Mouse (Mus musculus) intestine, postnatal 0 days (tissue): ENCODE measurements around the gene Rbl1. TPM values are rescaled to one million over a fixed set of nuclear protein-coding genes. Genes with fewer than 3 reads are reported as not detected.

Experiments used
- ATAC-seq: fragments of 200-750 bp; cut with Nextera tagmentation; 2 replicates; pipeline ENCODE4 v1.8.0; 2017; ENCODE audit warnings: mild to moderate bottlenecking, moderate TSS enrichment, moderate library complexity
- H3K27ac ChIP-seq: fragments of 300-500 bp; sonication (generic); 2 replicates; pipeline ENCODE4 v1.5.1; 2014; ENCODE audit warnings: mild to moderate bottlenecking, low read depth, low read length, moderate library complexity
- H3K27me3 ChIP-seq: fragments of 300-500 bp; sonication (generic); replicated peaks from 2 replicates; pipeline ENCODE4 v1.6.1; 2014; ENCODE audit warnings: low read length, mixed read lengths; ENCODE audit not compliant: control insufficient read depth, insufficient read depth
- H3K36me3 ChIP-seq: fragments of 300-500 bp; sonication (generic); 2 replicates; pipeline ENCODE4 v1.6.1; 2014; ENCODE audit warnings: mild to moderate bottlenecking, moderate library complexity; ENCODE audit not compliant: control insufficient read depth, insufficient read depth
- H3K4me1 ChIP-seq: fragments of 300-500 bp; sonication (generic); replicated peaks from 2 replicates; pipeline ENCODE4 v1.6.1; 2014; ENCODE audit warnings: antibody characterized with exemption, low read length, mixed read lengths; ENCODE audit not compliant: control insufficient read depth, insufficient read depth
- H3K4me2 ChIP-seq: fragments of 300-500 bp; sonication (generic); replicated peaks from 2 replicates; pipeline ENCODE4 v1.6.1; 2014; ENCODE audit warnings: low read depth, mild to moderate bottlenecking, moderate library complexity
- H3K4me3 ChIP-seq: fragments of 300-500 bp; sonication (generic); 2 replicates; pipeline ENCODE4 v1.5.1; 2014; ENCODE audit warnings: low read depth, low read length
- H3K9ac ChIP-seq: fragments of 300-500 bp; sonication (generic); 2 replicates; pipeline ENCODE4 v1.6.1; 2014; ENCODE audit warnings: mild to moderate bottlenecking, low read depth, low read length
- H3K9me3 ChIP-seq: fragments of 300-500 bp; sonication (generic); 2 replicates; pipeline ENCODE4 v1.6.1; 2016; ENCODE audit warnings: mixed run types; ENCODE audit not compliant: control insufficient read depth
- CTCF ChIP-seq: sonication (generic); IDR thresholded peaks from 2 replicates; pipeline ENCODE4 v1.5.1; 2016; ENCODE audit warnings: low read depth, mild to moderate bottlenecking, control low read depth, antibody characterized with exemption, moderate library complexity
- WGBS: fragments of 180-500 bp; shearing (Covaris S2); extraction: QIAGEN DNeasy Blood & Tissue Kit; methylation state at CpG from one replicate; pipeline ENCODE4 v1.1.7; 2014; 5-methylcytosine and 5-hydroxymethylcytosine counted together
- polyA plus RNA-seq: library from polyadenylated mRNA; unstranded; fragments of >200 nt; fragmentation: Nextera tagmentation; extraction: Ambion mirVana; gene quantifications from 2 replicates; pipeline ENCODE4 v1.2.1, GENCODE M21; 2015

Gene Rbl1
- polyA plus RNA-seq, 1 experiment from 2014 or later, result 9.3 TPM

DNA sequence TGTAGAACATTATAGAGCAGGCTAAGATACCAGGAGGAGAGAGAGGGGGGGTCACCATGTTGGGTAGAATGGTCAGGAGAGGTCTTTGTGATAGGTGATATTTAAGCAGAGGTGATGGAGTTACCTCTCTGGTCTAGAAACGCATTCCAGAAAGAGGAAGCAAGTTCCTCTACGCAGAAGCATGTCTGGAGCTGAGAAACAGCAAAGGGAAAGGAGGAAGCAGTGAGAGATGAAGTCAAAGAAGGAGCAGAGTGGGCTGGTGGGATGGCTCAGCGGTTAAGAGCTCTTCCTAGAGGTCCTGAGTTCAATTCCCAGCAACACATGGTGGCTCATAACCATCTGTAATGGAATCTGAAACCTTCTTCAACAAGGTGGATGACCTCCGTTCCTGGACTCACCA lies 62.4 kb downstream of the Rbl1 start:
- Histone ChIP-seq H3K9me3 (no peaks in the 10 kb centered on the region), H3K27me3 (no peaks in the 10 kb centered on the region), H3K27ac (no peak overlapping the region), H3K36me3 (no peaks in the 10 kb centered on the region; the same call in 1 of the 2 replicates), H3K4me2 (no peak overlapping the region), H3K4me1 (no peaks in the 10 kb centered on the region), H3K4me3 (no peak overlapping the region), H3K9ac (no peak overlapping the region)
- no peak for ATAC-seq
- 82% methylated on average over 4 of the region's 4 CpGs for WGBS
- no peak for TF ChIP-seq CTCF

DNA sequence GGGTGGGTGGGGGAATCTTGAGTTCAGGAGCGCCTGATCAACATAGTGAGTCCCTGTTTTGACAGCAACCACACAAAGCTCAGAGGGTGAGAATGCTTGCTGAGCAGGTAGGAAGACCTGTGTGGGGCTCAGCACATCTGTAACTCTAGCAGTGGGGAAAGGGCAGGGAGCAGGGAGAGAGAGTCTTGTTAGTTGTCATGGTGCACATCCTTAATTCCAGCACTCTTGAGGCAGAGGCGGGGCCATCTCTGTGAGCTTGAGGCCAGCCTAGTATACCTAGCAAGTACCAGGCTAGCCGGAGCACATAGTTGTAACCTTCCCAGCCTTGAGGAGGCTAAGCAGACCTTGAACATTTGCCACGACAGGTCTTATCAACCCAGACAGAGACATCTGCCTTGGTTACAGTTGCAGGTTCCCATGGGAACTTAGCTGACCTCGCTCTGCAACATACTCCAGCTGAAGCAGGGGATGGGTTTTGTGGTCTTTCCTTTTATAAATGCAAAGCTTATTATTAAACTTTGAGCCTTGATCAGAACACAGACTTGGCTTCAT lies 65.0 kb downstream of the Rbl1 start:
- Histone ChIP-seq H3K27ac (no peak overlapping the region), H3K4me1 (0 out of 2 replicates have a peak, but pooled peaks cover 4% of the 10 kb centered on the region), H3K27me3 (no peaks in the 10 kb centered on the region), H3K4me3 (no peak overlapping the region), H3K9ac (no peak overlapping the region), H3K4me2 (no peak overlapping the region), H3K9me3 (no peaks in the 10 kb centered on the region), H3K36me3 (no peaks in the 10 kb centered on the region)
- TF ChIP-seq CTCF, result no peak
- 88% methylated on average over 5 of the region's 5 CpGs for WGBS
- ATAC-seq, result no peak

GRCm38 (mm10) chr2:157138808-157139207 lies 65.5 kb downstream of the Rbl1 start:
- no peaks in the 10 kb centered on the region for H3K36me3 ChIP-seq
- H3K4me2 ChIP-seq, result no peak overlapping the region
- H3K4me1 ChIP-seq, result 0 out of 2 replicates have a peak, but pooled peaks cover 4% of the 10 kb centered on the region
- WGBS, result 79% methylated on average over 5 of the region's 5 CpGs
- H3K9ac ChIP-seq, result no peak overlapping the region
- H3K27me3 ChIP-seq, result no peaks in the 10 kb centered on the region
- no peak for ATAC-seq
- no peaks in the 10 kb centered on the region for H3K9me3 ChIP-seq
- no peak for TF ChIP-seq CTCF
- H3K4me3 ChIP-seq, result no peak overlapping the region
- no peak overlapping the region for H3K27ac ChIP-seq

- 0 out of 2 replicates have a peak, but pooled peaks cover 4% of the 10 kb centered on the region for H3K4me1 ChIP-seq
- H3K4me3 ChIP-seq, result no peak overlapping the region
- 86% methylated on average over 9 of the region's 9 CpGs for WGBS
- TF ChIP-seq CTCF, result no peak
- H3K27ac ChIP-seq, result no peak overlapping the region; the same call in 1 of the 2 replicates
- ATAC-seq, result no peak
- no peak overlapping the region for H3K4me2 ChIP-seq
- H3K9ac ChIP-seq, result no peak overlapping the region
- H3K9me3 ChIP-seq, result no peaks in the 10 kb centered on the region
- H3K27me3 ChIP-seq, result no peaks in the 10 kb centered on the region
- H3K36me3 ChIP-seq, result no peaks in the 10 kb centered on the region
Observed at GRCm38 (mm10) chr2:157137959-157138731, 66.2 kb downstream of the Rbl1 start.

DNA sequence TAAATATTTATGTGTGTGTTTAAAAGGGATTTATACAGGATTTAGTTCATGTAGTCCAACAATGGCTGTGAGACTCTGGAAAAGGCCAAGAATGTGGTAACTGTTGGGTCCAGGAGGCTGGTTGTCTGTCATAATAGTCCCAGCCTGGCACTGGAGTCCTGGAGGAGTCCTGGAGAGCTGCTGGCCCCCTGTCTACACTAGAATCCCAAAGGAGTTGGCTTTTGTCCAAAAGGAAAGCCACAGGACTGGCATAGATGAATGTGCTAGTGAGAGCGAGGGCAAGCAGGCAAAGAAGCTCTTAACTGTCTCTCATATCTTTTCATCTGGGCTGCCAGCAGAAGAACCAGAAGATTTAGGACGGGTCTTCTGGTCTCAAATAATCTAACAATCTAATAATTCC lies 67.7 kb downstream of the Rbl1 start:
- Histone ChIP-seq H3K4me3 (no peak overlapping the region), H3K4me1 (0 out of 2 replicates have a peak, but pooled peaks cover 4% of the 10 kb centered on the region), H3K27ac (no peak overlapping the region), H3K27me3 (no peaks in the 10 kb centered on the region), H3K9ac (no peak overlapping the region), H3K4me2 (no peak overlapping the region), H3K9me3 (no peaks in the 10 kb centered on the region), H3K36me3 (no peaks in the 10 kb centered on the region)
- WGBS, result 66% methylated on average over 2 of the region's 2 CpGs
- TF ChIP-seq CTCF, result no peak
- ATAC-seq, result no peak

GRCm38 (mm10) chr2:157136176-157136575 lies 68.2 kb downstream of the Rbl1 start:
- no peak overlapping the region for H3K4me2 ChIP-seq
- H3K27ac ChIP-seq, result no peak overlapping the region
- TF ChIP-seq CTCF, result no peak
- H3K9me3 ChIP-seq, result no peaks in the 10 kb centered on the region
- WGBS, result 83% methylated on average over 4 of the region's 4 CpGs
- 0 out of 2 replicates have a peak, but pooled peaks cover 4% of the 10 kb centered on the region for H3K4me1 ChIP-seq
- no peak for ATAC-seq
- no peaks in the 10 kb centered on the region for H3K27me3 ChIP-seq
- H3K9ac ChIP-seq, result no peak overlapping the region
- H3K36me3 ChIP-seq, result no peaks in the 10 kb centered on the region
- no peak overlapping the region for H3K4me3 ChIP-seq
